Mouse (Mus musculus) adrenal gland, postnatal 25 days (tissue): ENCODE results near the gene C130074G19Rik. TPM values are rescaled to one million over a fixed set of nuclear protein-coding genes. Genes with fewer than 3 reads are reported as not detected.
A peak's percentile ranks its signal among the peaks of the same experiment; 100 is the strongest.

Experiments used
- DNase-seq: peaks from one replicate; pipeline ENCODE4 v3.0.0; 2021; ENCODE audit warnings: mixed read lengths
- long read RNA-seq: library from polyadenylated mRNA; stranded (forward); transcript quantifications from one replicate; pipeline ENCODE4 v2.0.0, GENCODE M21; 2021
- total RNA-seq: library from RNA; stranded (reverse); gene quantifications from 2 replicates; pipeline ENCODE4 v1.2.3, GENCODE M21; 2021

The C130074G19Rik gene
- 20.8 and 24.7 TPM in 2 replicates for total RNA-seq
- long read RNA-seq, transcript C130074G19Rik-201 (2 exons, 3,035 nt): major isoform, 7 of 19 reads
- long read RNA-seq, partial matches to known transcripts: 1 of 19 reads
- long read RNA-seq, other reads (novel, unspliced or antisense): 11 of 19 reads

- peak; percentile 74 for DNase-seq
Measured at GRCm38 (mm10) chr1:184882281-184883268, at the start of gene C130074G19Rik. Gene C130074G19Rik, minus strand, starts transcription at chr1:184883218.

GRCm38 (mm10) chr1:184931097-184931496 is 48.1 kb upstream of the C130074G19Rik start:
- no peak for DNase-seq

GRCm38 (mm10) chr1:184928382-184928781 is 45.4 kb upstream of the C130074G19Rik start:
- DNase-seq: no peak

GRCm38 (mm10) chr1:184927911-184928310 is 44.9 kb upstream of the C130074G19Rik start:
- DNase-seq: no peak

- no peak for DNase-seq
Measured at GRCm38 (mm10) chr1:184922824-184923223, 39.8 kb upstream of the C130074G19Rik start.

GRCm38 (mm10) chr1:184920057-184920456 is 37.0 kb upstream of the C130074G19Rik start:
- no peak for DNase-seq

GRCm38 (mm10) chr1:184918227-184918888 is 35.3 kb upstream of the C130074G19Rik start:
- DNase-seq: no peak

GRCm38 (mm10) chr1:184912336-184912735 is 29.3 kb upstream of the C130074G19Rik start:
- DNase-seq: no peak

- DNase-seq: no peak
Measured at GRCm38 (mm10) chr1:184911861-184912260, 28.8 kb upstream of the C130074G19Rik start.

- DNase-seq: no peak
Measured at GRCm38 (mm10) chr1:184908558-184908957, 25.5 kb upstream of the C130074G19Rik start.

GRCm38 (mm10) chr1:184905904-184906745 is 23.1 kb upstream of the C130074G19Rik start:
- no peak for DNase-seq

- DNase-seq: no peak
Measured at GRCm38 (mm10) chr1:184905371-184905770, 22.4 kb upstream of the C130074G19Rik start.

GRCm38 (mm10) chr1:184903697-184904096 is 20.7 kb upstream of the C130074G19Rik start:
- no peak for DNase-seq

GRCm38 (mm10) chr1:184902886-184903285 is 19.9 kb upstream of the C130074G19Rik start:
- no peak for DNase-seq

GRCm38 (mm10) chr1:184897350-184897749 is 14.3 kb upstream of the C130074G19Rik start:
- no peak for DNase-seq

- DNase-seq: no peak
Measured at GRCm38 (mm10) chr1:184891998-184892397, 9.0 kb upstream of the C130074G19Rik start.

- no peak for DNase-seq
Measured at GRCm38 (mm10) chr1:184889454-184889853, 6.4 kb upstream of the C130074G19Rik start.

GRCm38 (mm10) chr1:184886160-184886559 is 3.1 kb upstream of the C130074G19Rik start:
- no peak for DNase-seq

- no peak for DNase-seq
Measured at GRCm38 (mm10) chr1:184881861-184882260, 1.2 kb downstream of the C130074G19Rik start.

- no peak for DNase-seq
Measured at GRCm38 (mm10) chr1:184881211-184881610, 1.8 kb downstream of the C130074G19Rik start.

- DNase-seq: no peak
Measured at GRCm38 (mm10) chr1:184878860-184879259, 4.2 kb downstream of the C130074G19Rik start.

GRCm38 (mm10) chr1:184877306-184877705 is 5.7 kb downstream of the C130074G19Rik start:
- DNase-seq: no peak
